ENCODE assay signal across 9 mouse cellular contexts in the genomic region with DNA sequence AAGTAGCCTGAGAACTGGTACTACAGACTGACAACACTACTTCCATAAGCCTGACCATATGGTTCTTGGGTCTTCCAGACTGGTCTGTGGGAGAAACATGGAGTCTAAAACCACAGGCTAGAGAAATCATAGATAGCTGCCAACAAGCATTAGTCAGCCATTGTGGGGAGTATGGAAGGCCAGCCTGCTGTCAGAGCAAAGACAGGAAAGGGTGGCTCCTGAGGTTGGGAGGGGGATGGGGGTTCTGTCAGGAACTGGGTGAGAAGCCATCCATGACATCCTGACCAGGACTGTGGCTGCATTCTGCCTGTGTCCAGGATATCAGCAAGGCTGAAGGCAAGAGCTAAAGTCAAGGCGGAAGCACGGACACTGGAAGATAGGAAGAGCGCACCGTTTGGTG.
DNase-seq lines count a peak whose midpoint lies in the region; ATAC-seq lines count a peak whose summit lies in the region.
"Had no signal": no experiment of that assay in that cellular context is flagged by ENCODE, and none has a peak within 500 bp of the region (broad histone marks: within the 10 kb centered on the region; RNA-seq: fewer than 3 reads in every experiment).

No protein-coding gene starts in this region.

- 84% methylated on average over 4 of the region's 4 CpGs for WGBS in kidney, embryonic 14.5 days

- H3K9ac ChIP-seq in kidney, embryonic 14.5 days (ENCODE audit: low read depth, low read length) = no peak overlapping the region

- H3K4me3 ChIP-seq in kidney, embryonic 14.5 days (ENCODE audit: low read length) = no peak overlapping the region
- H3K4me3 ChIP-seq in brown adipose tissue, adult 24 weeks (ENCODE audit: insufficient read depth, low read depth, low read length) = no peak overlapping the region

- H3K27me3 ChIP-seq in kidney, embryonic 14.5 days (ENCODE audit: control insufficient read depth, insufficient read depth, low read length) = no peaks in the 10 kb centered on the region

- no peaks in the 10 kb centered on the region for H3K9me3 ChIP-seq in kidney, embryonic 14.5 days (ENCODE audit: control insufficient read depth, low read length)

- H3K4me1 ChIP-seq in kidney, embryonic 14.5 days (ENCODE audit: control insufficient read depth, insufficient read depth, low read length) = no peaks in the 10 kb centered on the region
- H3K4me1 ChIP-seq in brown adipose tissue, adult 24 weeks (ENCODE audit: control insufficient read depth, insufficient read depth, insufficient read length, low read length) = peaks cover 11% of the 10 kb centered on the region

- peak; percentile 36 for DNase-seq in kidney, adult 9 months
- DNase-seq in kidney, postnatal 4 days = peak; percentile 28 to 53
- DNase-seq in lung, postnatal 36 days = peak; percentile 75
- DNase-seq in embryo, embryonic 11 days = no peak
- no peak for DNase-seq in gastrocnemius, postnatal 10 days

- no peak overlapping the region for H3K4me2 ChIP-seq in kidney, embryonic 14.5 days (replicated peaks; ENCODE audit: low read depth, low read length)
- H3K4me2 ChIP-seq: midbrain, embryonic 11.5 days had no signal

- no peak for ATAC-seq in kidney, embryonic 14.5 days (ENCODE audit: low FRiP score, low TSS enrichment)
- ATAC-seq: inflammation-experienced regulatory T-cells, adult 6 months had no signal

- no peak overlapping the region for H3K27ac ChIP-seq in kidney, embryonic 14.5 days (ENCODE audit: low read depth, low read length)
- 0 out of 2 replicates have a peak overlapping the region, but pooled peaks have one; percentile 8 for H3K27ac ChIP-seq in brown adipose tissue, adult 24 weeks (replicated peaks; ENCODE audit: low read depth, low read length)

- no peaks in the 10 kb centered on the region for H3K36me3 ChIP-seq in kidney, embryonic 14.5 days (ENCODE audit: control insufficient read depth, insufficient read depth, low read length)

Comparison
In these comparisons a context has a peak if more than half of its experiments do, and no peak if none do; other contexts are left out.
1. DNase-seq: peak in kidney, adult 9 months (single experiment), kidney, postnatal 4 days (2 of 2) and lung, postnatal 36 days (single experiment); none in embryo, embryonic 11 days (single experiment) and gastrocnemius, postnatal 10 days (single experiment).